Mouse (Mus musculus) 416B (cell line): ENCODE measurements around the gene Pitpnm2.

Source experiments
- DNase-seq: peaks from one replicate; pipeline ENCODE4 v3.0.0; 2011; ENCODE audit warnings: low read depth

Pitpnm2 gene

GRCm38 (mm10) chr5:124093852-124094604, 155.5 kb downstream of the Pitpnm2 start:
- DNase-seq, result no peak

- DNase-seq, result no peak
Measured at GRCm38 (mm10) chr5:124093120-124093794, 156.3 kb downstream of the Pitpnm2 start.

- no peak for DNase-seq
Measured at GRCm38 (mm10) chr5:124091951-124092406, 157.6 kb downstream of the Pitpnm2 start.

- no peak for DNase-seq
Measured at GRCm38 (mm10) chr5:124089868-124090267, 159.7 kb downstream of the Pitpnm2 start.

GRCm38 (mm10) chr5:124086876-124087275, 162.7 kb downstream of the Pitpnm2 start:
- DNase-seq, result peak; percentile 19

- DNase-seq, result no peak
Measured at GRCm38 (mm10) chr5:124085513-124085912, 164.0 kb downstream of the Pitpnm2 start.

- peak; percentile 83 for DNase-seq
Measured at GRCm38 (mm10) chr5:124084588-124085173, 164.9 kb downstream of the Pitpnm2 start.

GRCm38 (mm10) chr5:124083850-124084587, 165.5 kb downstream of the Pitpnm2 start:
- peak; percentile 55 for DNase-seq

GRCm38 (mm10) chr5:124082941-124083688, 166.4 kb downstream of the Pitpnm2 start:
- peak; percentile 26 for DNase-seq

GRCm38 (mm10) chr5:124082447-124082846, 167.1 kb downstream of the Pitpnm2 start:
- DNase-seq, result no peak

- no peak for DNase-seq
Measured at GRCm38 (mm10) chr5:124079880-124080279, 169.7 kb downstream of the Pitpnm2 start.

- DNase-seq, result peak; percentile 36
Measured at GRCm38 (mm10) chr5:124078794-124079416, 170.7 kb downstream of the Pitpnm2 start.

- DNase-seq, result no peak
Measured at GRCm38 (mm10) chr5:124077856-124078460, 171.6 kb downstream of the Pitpnm2 start.

- DNase-seq, result no peak
Measured at GRCm38 (mm10) chr5:124077241-124077640, 172.3 kb downstream of the Pitpnm2 start.

- DNase-seq, result no peak
Measured at GRCm38 (mm10) chr5:124076559-124076958, 173.0 kb downstream of the Pitpnm2 start.

- no peak for DNase-seq
Measured at GRCm38 (mm10) chr5:124075716-124076115, 173.8 kb downstream of the Pitpnm2 start.

- DNase-seq, result peak; percentile 95
Measured at GRCm38 (mm10) chr5:124074845-124075307, 174.7 kb downstream of the Pitpnm2 start.

- DNase-seq, result peak; percentile 38
Measured at GRCm38 (mm10) chr5:124073682-124074081, 175.9 kb downstream of the Pitpnm2 start.

GRCm38 (mm10) chr5:124069657-124070056, 179.9 kb downstream of the Pitpnm2 start:
- DNase-seq, result no peak
